ENCODE assay signal across 9 mouse cellular contexts in genomic region chrX:162915697-162916096, GRCm38 (mm10). TPM values are rescaled to one million over a fixed set of nuclear protein-coding genes. Genes with fewer than 3 reads are reported as not detected.
A peak's percentile ranks its signal among the peaks of the same experiment; 100 is the strongest.
DNase-seq lines count a peak whose midpoint lies in the region; ATAC-seq and TF ChIP-seq lines count a peak whose summit lies in the region.
"Had no signal": no experiment of that assay in that cellular context is flagged by ENCODE, and none has a peak within 500 bp of the region (broad histone marks: within the 10 kb centered on the region; RNA-seq: fewer than 3 reads in every experiment).

No protein-coding gene starts in this region.

- H3K9me3 ChIP-seq in embryonic facial prominence, embryonic 10.5 days = no peaks in the 10 kb centered on the region
- H3K9me3 ChIP-seq in midbrain, postnatal 0 days (ENCODE audit: low read length) = no peaks in the 10 kb centered on the region
- H3K9me3 ChIP-seq: neural tube, embryonic 13.5 days had no signal

- TF ChIP-seq CTCF in midbrain, postnatal 0 days (IDR thresholded peaks at IDR 0.05) = peak; percentile 81

- intact Hi-C loops in left cerebral cortex, postnatal 14 days (cut with DNase I) = loop anchor here (10.0 kb wide), 1 partner anchor 1159 kb away; the partner anchor contains the start of gene Siah1b

- H3K4me1 ChIP-seq in embryonic facial prominence, embryonic 10.5 days = no peaks in the 10 kb centered on the region
- no peaks in the 10 kb centered on the region for H3K4me1 ChIP-seq in midbrain, postnatal 0 days (ENCODE audit: insufficient read depth, low read length)
- H3K4me1 ChIP-seq: neural tube, embryonic 13.5 days had no signal

- no peak overlapping the region for H3K4me3 ChIP-seq in embryonic facial prominence, embryonic 10.5 days
- no peak overlapping the region for H3K4me3 ChIP-seq in midbrain, postnatal 0 days (ENCODE audit: low read depth, low read length)
- H3K4me3 ChIP-seq: neural tube, embryonic 13.5 days had no signal

- no peak overlapping the region for H3K9ac ChIP-seq in midbrain, postnatal 0 days (replicated peaks; ENCODE audit: low read length, poor library complexity, severe bottlenecking)
- H3K9ac ChIP-seq: neural tube, embryonic 13.5 days had no signal

- peak; percentile 70 for ATAC-seq in midbrain, postnatal 0 days (ENCODE audit: low FRiP score)

- peak; percentile 21 for DNase-seq in ovary, postnatal 14 days (ENCODE audit: low spot score)
- no peak for DNase-seq in ovary, postnatal 10 days (ENCODE audit: low spot score)
- peak; percentile 50 for DNase-seq in adrenal gland, adult 2 months
- DNase-seq in embryonic facial prominence, embryonic 10.5 days (ENCODE audit: low spot score) = peak; percentile 56
- peak; percentile 61 for DNase-seq in heart, postnatal 4 days
- DNase-seq in left cerebral cortex, postnatal 14 days (ENCODE audit: low spot score in 2 of 2) = peak; percentile 64 to 70
- DNase-seq in midbrain, postnatal 0 days (ENCODE audit: low spot score) = peak; percentile 68
- peak; percentile 56 for DNase-seq in thymus, postnatal 14 days

- no peaks in the 10 kb centered on the region; the same call in 1 of the 2 replicates for H3K27me3 ChIP-seq in embryonic facial prominence, embryonic 10.5 days (replicated peaks; ENCODE audit: low read depth, poor library complexity, severe bottlenecking)
- H3K27me3 ChIP-seq in midbrain, postnatal 0 days (ENCODE audit: insufficient read depth, low read length) = no peaks in the 10 kb centered on the region
- H3K27me3 ChIP-seq: neural tube, embryonic 13.5 days had no signal

- no peak overlapping the region for H3K27ac ChIP-seq in embryonic facial prominence, embryonic 10.5 days (replicated peaks)
- H3K27ac ChIP-seq in midbrain, postnatal 0 days (ENCODE audit: low read depth, low read length) = no peak overlapping the region
- H3K27ac ChIP-seq: neural tube, embryonic 13.5 days had no signal

- peaks cover 24% of the 10 kb centered on the region for H3K36me3 ChIP-seq in embryonic facial prominence, embryonic 10.5 days (replicated peaks)
- peaks cover 2% of the 10 kb centered on the region; the same call in 1 of the 2 replicates for H3K36me3 ChIP-seq in midbrain, postnatal 0 days (ENCODE audit: insufficient read depth, low read length)

- no peak overlapping the region for H3K4me2 ChIP-seq in midbrain, postnatal 0 days (ENCODE audit: low read depth, low read length, poor library complexity, severe bottlenecking)
- H3K4me2 ChIP-seq: neural tube, embryonic 13.5 days had no signal

- WGBS in embryonic facial prominence, embryonic 10.5 days = 45% methylated on average over 5 of the region's 5 CpGs
- WGBS in midbrain, postnatal 0 days = 35% methylated on average over 5 of the region's 5 CpGs

RNA-seq across cellular contexts. Expression of gene Ctps2, which starts 14.7 kb away (rescaled TPM):
- 10 to 100 TPM; 57.2 to 72.6 TPM for total RNA-seq in adrenal gland, adult 2 months (2021)
- 5.3 and 8.5 TPM in 2 replicates for polyA plus RNA-seq in adrenal gland, adult 2 months (2012; rRNA removed)
- 69.2 and 77.9 TPM in 2 replicates for polyA plus RNA-seq in embryonic facial prominence, embryonic 10.5 days (2016; fragmentation: Nextera tagmentation; extraction: Ambion mirVana)
- total RNA-seq in heart, postnatal 4 days (2021) = 10 to 100 TPM; 32.6 to 35.6 TPM
- total RNA-seq in left cerebral cortex, postnatal 14 days (2021) = 10 to 100 TPM; 52.1 to 56.5 TPM
- total RNA-seq in midbrain, postnatal 0 days (2014; rRNA removed) = 58.8 and 73.0 TPM in 2 replicates
- 80.6 and 85.4 TPM in 2 replicates for polyA plus RNA-seq in midbrain, postnatal 0 days (2015; fragmentation: Nextera tagmentation; extraction: Ambion mirVana)

RNA-seq across cellular contexts. Expression of gene Syap1, which starts 27.4 kb away (rescaled TPM):
- 10 to 100 TPM; 76.9 to 79.7 TPM for total RNA-seq in adrenal gland, adult 2 months (2021)
- 10.0 and 10.7 TPM in 2 replicates for polyA plus RNA-seq in adrenal gland, adult 2 months (2012; rRNA removed)
- 24.9 and 28.6 TPM in 2 replicates for polyA plus RNA-seq in embryonic facial prominence, embryonic 10.5 days (2016; fragmentation: Nextera tagmentation; extraction: Ambion mirVana)
- 10 to 100 TPM; 34.6 to 34.8 TPM for total RNA-seq in heart, postnatal 4 days (2021)
- total RNA-seq in left cerebral cortex, postnatal 14 days (2021) = 10 to 100 TPM; 29.7 to 32.7 TPM
- 36.1 and 38.1 TPM in 2 replicates for total RNA-seq in midbrain, postnatal 0 days (2014; rRNA removed)
- polyA plus RNA-seq in midbrain, postnatal 0 days (2015; fragmentation: Nextera tagmentation; extraction: Ambion mirVana) = 39.5 and 44.0 TPM in 2 replicates

RNA-seq across cellular contexts. Expression of gene S100g, which starts 48.7 kb away (rescaled TPM):
- total RNA-seq in adrenal gland, adult 2 months (2021) = not detected
- polyA plus RNA-seq in adrenal gland, adult 2 months (2012; rRNA removed) = not detected in 2 replicates
- polyA plus RNA-seq in embryonic facial prominence, embryonic 10.5 days (2016; fragmentation: Nextera tagmentation; extraction: Ambion mirVana) = not detected in 2 replicates
- total RNA-seq in heart, postnatal 4 days (2021) = not detected
- total RNA-seq in left cerebral cortex, postnatal 14 days (2021) = not detected
- total RNA-seq in midbrain, postnatal 0 days (2014; rRNA removed) = not detected in 2 replicates
- 0.53 TPM in 1 of 2 replicates, not detected in the other for polyA plus RNA-seq in midbrain, postnatal 0 days (2015; fragmentation: Nextera tagmentation; extraction: Ambion mirVana)
